Mouse (Mus musculus): ENCODE data around the gene Arhgef16.

- TF ChIP-seq POLR2A (IDR thresholded peaks at IDR 0.05; ENCODE audit: insufficient read depth, low read depth, low read length): no peak
- no peak for TF ChIP-seq CTCF (IDR thresholded peaks at IDR 0.05; ENCODE audit: insufficient read depth, low read depth, low read length)
Observed at GRCm38 (mm10) chr4:154247207-154248091, 54.0 kb downstream of the Arhgef16 start.
